Mouse (Mus musculus) midbrain, embryonic 10.5 days (tissue): ENCODE results near the gene Ccdc163. TPM values are rescaled to one million over a fixed set of nuclear protein-coding genes. Genes with fewer than 3 reads are reported as not detected.

Experiments
- DNase-seq: peaks from one replicate; pipeline ENCODE4 v3.0.0-alpha.2; 2017; ENCODE audit warnings: low spot score
- H3K27ac ChIP-seq: fragments of 300-500 bp; sonication (generic); replicated peaks from 2 replicates; pipeline ENCODE4 v1.5.1; 2016; ENCODE audit warnings: mild to moderate bottlenecking
- H3K27me3 ChIP-seq: fragments of 300-500 bp; sonication (generic); 2 replicates; pipeline ENCODE4 v1.6.1; 2016; ENCODE audit warnings: low read depth, mild to moderate bottlenecking; ENCODE audit not compliant: poor library complexity, severe bottlenecking
- H3K36me3 ChIP-seq: fragments of 300-500 bp; sonication (generic); 2 replicates; pipeline ENCODE4 v1.6.1; 2016; ENCODE audit warnings: mild to moderate bottlenecking, moderate library complexity
- H3K4me1 ChIP-seq: fragments of 300-500 bp; sonication (generic); 2 replicates; pipeline ENCODE4 v1.6.1; 2016
- H3K4me3 ChIP-seq: fragments of 300-500 bp; sonication (generic); 2 replicates; pipeline ENCODE4 v1.5.1; 2016; ENCODE audit warnings: mild to moderate bottlenecking, moderate library complexity
- H3K9me3 ChIP-seq: fragments of 300-500 bp; sonication (generic); replicated peaks from 2 replicates; pipeline ENCODE4 v1.6.1; 2016; ENCODE audit warnings: mild to moderate bottlenecking
- WGBS: fragments of 180-500 bp; shearing (Covaris S2); methylation state at CpG from one replicate; pipeline ENCODE4 v1.1.7; 2016; 5-methylcytosine and 5-hydroxymethylcytosine counted together
- polyA plus RNA-seq: library from polyadenylated mRNA; unstranded; fragments of >200 nt; fragmentation: Nextera tagmentation; extraction: Ambion mirVana; gene quantifications from 2 replicates; pipeline ENCODE4 v1.2.1, GENCODE M21; 2016

The Ccdc163 gene
- polyA plus RNA-seq, 1 experiment from 2014 or later = 34.8 TPM

DNA sequence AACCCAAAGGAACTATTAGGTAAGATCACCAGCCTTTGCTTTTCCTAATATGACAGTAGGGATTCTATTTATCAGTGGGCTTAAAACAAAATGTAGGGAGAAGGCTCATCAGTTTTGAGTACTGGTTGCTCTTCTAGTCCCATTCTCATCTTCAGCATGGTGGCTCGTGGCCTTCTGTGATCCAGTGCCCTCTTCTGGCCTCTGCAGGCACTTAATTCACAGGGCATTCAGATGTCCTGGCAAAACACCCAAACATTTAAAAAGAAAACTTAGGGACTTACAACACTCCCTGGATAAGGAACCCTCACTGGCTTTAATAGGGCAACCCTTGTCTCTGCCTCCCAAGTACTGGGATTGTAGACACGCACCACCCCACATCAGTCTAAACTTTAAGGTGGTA, 86.0 kb downstream of the Ccdc163 start:
- DNase-seq = no peak
- H3K27ac ChIP-seq = no peak overlapping the region
- no peaks in the 10 kb centered on the region for H3K36me3 ChIP-seq
- WGBS = 86% methylated on average over 2 of the region's 2 CpGs
- no peaks in the 10 kb centered on the region for H3K9me3 ChIP-seq
- no peak overlapping the region for H3K4me3 ChIP-seq
- H3K27me3 ChIP-seq = no peaks in the 10 kb centered on the region
- H3K4me1 ChIP-seq = no peaks in the 10 kb centered on the region

- WGBS = 86% methylated on average over 1 of the region's 1 CpGs
- DNase-seq = no peak
These were observed 88.3 kb downstream of the Ccdc163 start for GRCm38 (mm10) chr4:116796442-116797110.

DNA sequence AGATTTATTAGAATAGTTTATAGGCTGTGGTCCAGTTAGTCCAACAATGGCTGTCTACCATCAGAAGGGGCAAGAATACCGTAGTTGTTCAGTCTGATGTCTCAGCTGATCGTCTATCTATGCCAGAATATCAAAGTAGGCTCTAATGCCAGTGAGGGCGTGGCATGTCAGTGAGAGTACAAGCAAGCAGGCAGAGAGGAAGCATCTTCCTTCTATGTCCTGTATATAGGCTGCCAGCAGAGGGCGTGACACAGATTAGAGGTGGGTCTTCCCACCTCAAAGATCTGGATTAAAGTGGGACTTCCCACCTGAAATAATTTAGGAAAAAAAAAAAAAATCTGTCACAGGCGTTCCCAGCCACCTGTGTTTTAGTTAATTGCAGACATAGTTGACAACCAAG, 91.6 kb downstream of the Ccdc163 start:
- Histone ChIP-seq H3K9me3 (no peaks in the 10 kb centered on the region), H3K27ac (no peak overlapping the region), H3K27me3 (no peaks in the 10 kb centered on the region), H3K4me1 (no peaks in the 10 kb centered on the region), H3K36me3 (peaks cover 36% of the 10 kb centered on the region), H3K4me3 (no peak overlapping the region)
- WGBS = 51% methylated on average over 5 of the region's 5 CpGs
- peak; percentile 30 for DNase-seq

More at GRCm38 (mm10) chr4:116796442-116797110, 88.3 kb downstream of the Ccdc163 start:
- Histone ChIP-seq H3K36me3 (peaks cover 2% of the 10 kb centered on the region), H3K9me3 (no peaks in the 10 kb centered on the region), H3K4me1 (no peaks in the 10 kb centered on the region), H3K4me3 (no peak overlapping the region), H3K27me3 (no peaks in the 10 kb centered on the region), H3K27ac (no peak overlapping the region)

Other genes starting within 250 kb of the Ccdc163 start
- gene Mast2, start 244.3 kb upstream of the Ccdc163 start, polyA plus RNA-seq = 13.6 and 16.6 TPM in 2 replicates
- gene Ipp, start 201.0 kb upstream of the Ccdc163 start, polyA plus RNA-seq = 16.3 and 18.0 TPM in 2 replicates
- gene Tmem69, start 152.6 kb upstream of the Ccdc163 start, polyA plus RNA-seq = 23.0 and 26.0 TPM in 2 replicates
- 26.8 and 28.6 TPM in 2 replicates for gene Gpbp1l1, start 150.9 kb upstream of the Ccdc163 start, polyA plus RNA-seq
- gene Ccdc17, start 111.9 kb upstream of the Ccdc163 start, polyA plus RNA-seq = 1.9 and 3.5 TPM in 2 replicates
- 294 and 306 TPM in 2 replicates for gene Nasp, start 80.6 kb upstream of the Ccdc163 start, polyA plus RNA-seq
- 529 and 547 TPM in 2 replicates for gene Akr1a1, start 56.8 kb upstream of the Ccdc163 start, polyA plus RNA-seq
- 1,189 and 1,392 TPM in 2 replicates for gene Prdx1, start 23.0 kb upstream of the Ccdc163 start, polyA plus RNA-seq
- gene Mmachc, start 103 bp upstream of the Ccdc163 start, polyA plus RNA-seq = 42.0 and 47.1 TPM in 2 replicates
- 6.6 and 6.7 TPM in 2 replicates for gene Tesk2, start 12.4 kb downstream of the Ccdc163 start, polyA plus RNA-seq
- 38.8 and 40.9 TPM in 2 replicates for gene Toe1, start 99.1 kb downstream of the Ccdc163 start, polyA plus RNA-seq
- gene Mutyh, start 99.2 kb downstream of the Ccdc163 start, polyA plus RNA-seq = 27.1 and 27.3 TPM in 2 replicates
- gene Hpdl, start 113.2 kb downstream of the Ccdc163 start, polyA plus RNA-seq = 1.0 and 1.2 TPM in 2 replicates
- 5.7 and 7.4 TPM in 2 replicates for gene Zswim5, start 168.9 kb downstream of the Ccdc163 start, polyA plus RNA-seq